Comparison of ENCODE assay signal across 9 mouse cellular contexts in genomic region chr2:105134296-105134695, GRCm38 (mm10). TPM values are rescaled to one million over a fixed set of nuclear protein-coding genes. Genes with fewer than 3 reads are reported as not detected.
A peak's percentile ranks its signal among the peaks of the same experiment; 100 is the strongest.
DNase-seq lines count a peak whose midpoint lies in the region; ATAC-seq and TF ChIP-seq lines count a peak whose summit lies in the region.
"Had no signal": no experiment of that assay in that cellular context is flagged by ENCODE, and none has a peak within 500 bp of the region (broad histone marks: within the 10 kb centered on the region; RNA-seq: fewer than 3 reads in every experiment).

No protein-coding gene starts in this region.

- WGBS in intestine, embryonic 16.5 days: 2% methylated on average over 19 of the region's 19 CpGs
- under 1% methylated on average over 19 of the region's 19 CpGs for WGBS in stomach, postnatal 0 days

- peak; percentile 74 for ATAC-seq in intestine, embryonic 16.5 days
- peak; percentile 81 for ATAC-seq in stomach, postnatal 0 days (ENCODE audit: low FRiP score, low TSS enrichment)

- no peak for TF ChIP-seq CTCF in stomach, postnatal 0 days (IDR thresholded peaks at IDR 0.05; ENCODE audit: low read depth)

- TF ChIP-seq EP300 in stomach, postnatal 0 days (optimal IDR thresholded peaks at IDR 0.05): no peak

- peaks cover 70% of the 10 kb centered on the region for H3K27me3 ChIP-seq in intestine, embryonic 16.5 days (replicated peaks; ENCODE audit: control insufficient read depth, insufficient read depth, low read length)
- peaks cover 36% of the 10 kb centered on the region for H3K27me3 ChIP-seq in stomach, postnatal 0 days (ENCODE audit: control insufficient read depth, insufficient read depth, low read length)

- no peak overlapping the region for H3K4me3 ChIP-seq in intestine, embryonic 16.5 days (ENCODE audit: low read length)
- no peak overlapping the region for H3K4me3 ChIP-seq in stomach, postnatal 0 days (ENCODE audit: low read depth, low read length)

- H3K4me2 ChIP-seq in intestine, embryonic 16.5 days (ENCODE audit: low read depth, low read length): no peak overlapping the region
- H3K4me2 ChIP-seq in stomach, postnatal 0 days (replicated peaks; ENCODE audit: low read depth): no peak overlapping the region

- no peaks in the 10 kb centered on the region for H3K36me3 ChIP-seq in intestine, embryonic 16.5 days (ENCODE audit: control insufficient read depth, insufficient read depth, low read length)
- no peaks in the 10 kb centered on the region for H3K36me3 ChIP-seq in stomach, postnatal 0 days (ENCODE audit: control insufficient read depth, insufficient read depth, low read length)

- no peak overlapping the region for H3K27ac ChIP-seq in intestine, embryonic 16.5 days (ENCODE audit: low read length)
- H3K27ac ChIP-seq in stomach, postnatal 0 days (replicated peaks): no peak overlapping the region

- no peaks in the 10 kb centered on the region for H3K4me1 ChIP-seq in intestine, embryonic 16.5 days (ENCODE audit: control insufficient read depth, insufficient read depth, low read length)
- H3K4me1 ChIP-seq in stomach, postnatal 0 days (replicated peaks; ENCODE audit: control insufficient read depth, insufficient read depth): no peaks in the 10 kb centered on the region

- H3K9ac ChIP-seq in intestine, embryonic 16.5 days (ENCODE audit: low read depth, low read length): no peak overlapping the region
- no peak overlapping the region for H3K9ac ChIP-seq in stomach, postnatal 0 days (ENCODE audit: low read length)

- no peaks in the 10 kb centered on the region for H3K9me3 ChIP-seq in intestine, embryonic 16.5 days (ENCODE audit: control insufficient read depth, low read length)
- no peaks in the 10 kb centered on the region for H3K9me3 ChIP-seq in stomach, postnatal 0 days (ENCODE audit: control insufficient read depth, low read length)

- DNase-seq in adrenal gland, adult 2 months: peak; percentile 27
- DNase-seq in adrenal gland, postnatal 10 days: no peak
- peak; percentile 71 for DNase-seq in testis, postnatal 10 days (ENCODE audit: low spot score)
- no peak for DNase-seq in testis, postnatal 14 days (ENCODE audit: low spot score)
- DNase-seq in stomach, postnatal 0 days (ENCODE audit: low spot score): peak; percentile 54
- no peak for DNase-seq in urinary bladder, postnatal 10 days (ENCODE audit: low spot score)
- DNase-seq in spleen, adult 18-20 months: no peak

RNA-seq across cellular contexts. Expression of gene Wt1, which starts 8.0 kb away (rescaled TPM):
- total RNA-seq in adrenal gland, adult 2 months (2021): 1 to 10 TPM; 2.6 to 3.8 TPM
- polyA plus RNA-seq in adrenal gland, adult 2 months (2012; rRNA removed): 5.2 and 6.6 TPM in 2 replicates
- total RNA-seq in adrenal gland, postnatal 10 days (2021): 1 to 10 TPM; 2.8 to 5.1 TPM
- polyA plus RNA-seq in intestine, embryonic 16.5 days (2015; fragmentation: Nextera tagmentation; extraction: Ambion mirVana): 8.1 and 10.0 TPM in 2 replicates
- polyA plus RNA-seq in stomach, postnatal 0 days (2015; fragmentation: Nextera tagmentation; extraction: Ambion mirVana): 3.6 and 5.0 TPM in 2 replicates
- total RNA-seq: gastrocnemius, adult 8-10 months had no signal

RNA-seq across cellular contexts. Expression of gene Gm11060, which starts 42.5 kb away (rescaled TPM):
- not detected for total RNA-seq in adrenal gland, adult 2 months (2021)
- polyA plus RNA-seq in adrenal gland, adult 2 months (2012; rRNA removed): not detected in 2 replicates
- not detected for total RNA-seq in adrenal gland, postnatal 10 days (2021)
- not detected in 2 replicates for polyA plus RNA-seq in intestine, embryonic 16.5 days (2015; fragmentation: Nextera tagmentation; extraction: Ambion mirVana)
- polyA plus RNA-seq in stomach, postnatal 0 days (2015; fragmentation: Nextera tagmentation; extraction: Ambion mirVana): not detected in 2 replicates
- total RNA-seq: gastrocnemius, adult 8-10 months had no signal

Comparison
In these comparisons a context has a peak if more than half of its experiments do, and no peak if none do; other contexts are left out.
1. DNase-seq: peak in adrenal gland, adult 2 months (single experiment), testis, postnatal 10 days (single experiment) and stomach, postnatal 0 days (single experiment); none in adrenal gland, postnatal 10 days (single experiment), testis, postnatal 14 days (single experiment), urinary bladder, postnatal 10 days (single experiment) and spleen, adult 18-20 months (0 of 2).